Mouse (Mus musculus): ENCODE data around the gene 0610040J01Rik.

GRCm38 (mm10) chr5:63768220-63768619 is 43.9 kb upstream of the 0610040J01Rik start:
- TF ChIP-seq CTCF (IDR thresholded peaks at IDR 0.05; ENCODE audit: extremely low read depth, insufficient read length, insufficient replicate concordance, low read depth, low read length) = no peak
- TF ChIP-seq POLR2A (IDR thresholded peaks at IDR 0.05; ENCODE audit: low read depth, low read length) = no peak

Measured in small intestine, adult 2 months (tissue).